Mouse (Mus musculus): ENCODE results near the gene Tcaf3. TPM values are rescaled to one million over a fixed set of nuclear protein-coding genes. Genes with fewer than 3 reads are reported as not detected.

Tcaf3 gene
- total RNA-seq, 2 experiments from 2014 or later: not detected

- peak; percentile 67 for DNase-seq (ENCODE audit: low spot score)
Measured at GRCm38 (mm10) chr6:42542036-42543031, 55.2 kb downstream of the Tcaf3 start.

GRCm38 (mm10) chr6:42540681-42541080 is 56.8 kb downstream of the Tcaf3 start:
- no peak for DNase-seq (ENCODE audit: low spot score)

GRCm38 (mm10) chr6:42539711-42540110 is 57.8 kb downstream of the Tcaf3 start:
- no peak for DNase-seq (ENCODE audit: low spot score)

Other genes with a start within 250 kb of the Tcaf3 start
- 10 to 100 TPM; 20.2 to 25.5 TPM for gene Zyx, start 248.1 kb downstream of the Tcaf3 start, total RNA-seq (2021)
- gene Epha1, start 224.4 kb downstream of the Tcaf3 start, total RNA-seq (2021): under 1 TPM; 0.07 to 0.23 TPM
- gene Tas2r143, start 197.5 kb downstream of the Tcaf3 start, total RNA-seq (2021): not detected
- gene Tas2r135, start 192.3 kb downstream of the Tcaf3 start, total RNA-seq (2021): not detected
- not detected for gene Tas2r126, start 163.2 kb downstream of the Tcaf3 start, total RNA-seq (2021)
- gene Olfr458, start 132.5 kb downstream of the Tcaf3 start, total RNA-seq (2021): not detected
- not detected for gene Olfr457, start 121.4 kb downstream of the Tcaf3 start, total RNA-seq (2021)
- not detected for gene Olfr456, start 110.5 kb downstream of the Tcaf3 start, total RNA-seq (2021)
- gene Olfr455, start 50.1 kb downstream of the Tcaf3 start, total RNA-seq (2021): not detected
- 1 to 10 TPM; 1.7 to 2.0 TPM for gene Tcaf2, start 47.6 kb upstream of the Tcaf3 start, total RNA-seq (2021)
- 1 to 10 TPM; 4.7 to 4.9 TPM for gene Tcaf1, start 112.4 kb upstream of the Tcaf3 start, total RNA-seq (2021)
- not detected for gene Olfr453, start 141.7 kb upstream of the Tcaf3 start, total RNA-seq (2021)
- not detected for gene Olfr38, start 158.7 kb upstream of the Tcaf3 start, total RNA-seq (2021)
- not detected for gene Olfr452, start 187.4 kb upstream of the Tcaf3 start, total RNA-seq (2021)
- not detected for gene Olfr450, start 214.2 kb upstream of the Tcaf3 start, total RNA-seq (2021)
- gene Olfr449, start 236.7 kb upstream of the Tcaf3 start, total RNA-seq (2021): not detected

Data from gastrocnemius, adult 18-20 months (tissue).